Mouse (Mus musculus) frontal cortex, postnatal 36 days (tissue): Measurements from ENCODE around the gene Rab6b.
A peak's percentile ranks its signal among the peaks of the same experiment; 100 is the strongest.
"Not testable (repeated sequence)": the region's sequence is repeated elsewhere in the genome, so short reads cannot be mapped to it uniquely, and the experiment has no call there.

Experiments used
- DNase-seq, 2 experiments: peaks; one replicate each; pipeline ENCODE4 v3.0.0; 2022; ENCODE audit warnings: low spot score in 2 of 2

The Rab6b gene

DNA sequence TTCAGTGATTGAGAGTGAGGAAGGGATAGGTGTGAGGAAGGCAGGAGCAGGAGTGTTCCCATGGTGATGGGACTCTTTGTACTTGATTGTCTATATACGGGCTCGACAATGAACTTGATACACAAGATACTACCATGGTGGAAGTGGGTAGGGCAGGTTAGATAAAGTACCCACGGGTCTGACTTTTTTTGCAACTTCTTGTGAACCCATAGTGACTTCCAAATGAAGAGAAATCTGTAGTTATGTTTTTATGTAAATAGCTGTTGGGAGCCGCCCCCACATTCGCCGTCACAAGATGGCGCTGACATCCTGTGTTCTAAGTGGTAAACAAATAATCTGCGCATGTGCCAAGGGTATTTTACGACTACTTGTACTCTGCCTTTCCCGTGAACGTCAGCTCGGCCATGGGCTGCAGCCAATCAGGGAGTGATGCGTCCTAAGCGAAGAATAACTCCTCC lies 3.2 kb upstream of the Rab6b start:
- DNase-seq, result not testable (repeated sequence)

DNA sequence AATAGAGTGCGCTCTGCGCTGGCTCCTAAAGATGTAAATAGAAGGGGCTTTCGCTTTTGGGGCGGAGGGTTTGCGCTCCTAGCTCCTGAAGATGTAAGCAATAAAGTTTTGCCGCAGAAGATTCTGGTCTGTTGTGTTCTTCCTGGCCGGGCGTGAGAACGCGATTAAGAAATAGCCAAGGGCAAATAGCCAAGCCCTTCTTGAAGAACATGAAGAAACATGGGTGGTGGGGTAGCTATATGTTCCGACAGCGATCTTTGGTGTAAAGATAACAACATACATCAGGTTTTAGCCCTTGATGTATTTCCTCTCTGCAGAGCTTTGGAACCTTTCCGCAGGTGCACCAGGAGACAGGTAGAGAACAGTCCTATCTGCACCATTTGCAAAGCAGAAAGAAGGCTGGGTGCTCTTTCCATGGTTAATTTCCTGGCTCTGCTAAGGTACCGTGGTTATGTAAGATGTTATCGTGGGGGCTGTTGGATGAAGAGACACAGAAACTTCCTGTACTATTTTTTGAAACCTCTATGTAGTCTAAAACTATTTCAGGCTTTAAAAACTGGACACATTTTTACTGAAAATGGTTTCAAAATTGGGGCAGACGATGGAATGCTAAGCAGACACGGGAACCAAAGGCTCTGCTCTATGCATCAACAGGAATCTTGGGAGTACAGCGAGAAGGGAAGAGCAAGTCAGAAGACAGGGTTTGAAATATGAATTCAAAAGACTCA lies 2.5 kb upstream of the Rab6b start:
- peak in 1 of 2 experiments; percentile 47 for DNase-seq

- DNase-seq, result no peak
Measured at GRCm38 (mm10) chr9:103109911-103110310, 1.7 kb upstream of the Rab6b start.

DNA sequence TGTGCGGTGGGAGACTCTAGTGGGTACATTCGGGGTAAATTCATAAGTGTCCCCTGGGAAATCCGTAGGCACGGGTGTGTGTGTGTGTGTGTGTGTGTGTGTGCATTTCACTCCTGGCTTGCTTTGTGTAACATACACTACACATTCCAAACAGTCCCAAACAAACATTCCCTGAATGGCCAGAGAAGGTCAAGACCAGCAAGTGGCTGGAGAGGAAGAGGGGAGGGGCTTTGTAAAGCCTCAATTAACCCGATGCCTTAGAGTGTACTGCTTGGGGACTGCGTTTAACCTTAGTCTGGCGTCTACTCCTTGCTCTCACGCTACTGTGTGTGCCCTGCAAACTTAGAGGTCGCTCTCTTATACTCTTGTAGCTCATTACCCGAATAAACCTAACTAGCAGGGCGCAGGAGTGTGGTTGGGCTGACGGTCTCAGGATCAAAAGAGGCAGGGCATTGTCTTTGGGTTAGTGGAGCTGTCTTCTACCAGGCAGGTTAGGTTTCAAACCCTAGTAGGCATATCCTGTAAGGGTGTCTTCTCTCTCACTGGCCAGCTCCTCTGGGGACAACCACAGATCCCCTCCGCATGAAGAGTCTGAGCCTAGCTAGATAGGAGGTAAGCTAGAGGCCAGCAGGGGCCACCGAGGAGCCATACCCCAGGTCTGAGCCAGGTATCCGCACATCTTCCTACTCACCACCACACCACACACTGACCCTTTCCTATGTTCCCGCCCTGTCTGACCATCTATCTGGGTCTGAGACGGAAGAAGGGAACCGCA lies 673 bp upstream of the Rab6b start:
- DNase-seq, result no peak

DNA sequence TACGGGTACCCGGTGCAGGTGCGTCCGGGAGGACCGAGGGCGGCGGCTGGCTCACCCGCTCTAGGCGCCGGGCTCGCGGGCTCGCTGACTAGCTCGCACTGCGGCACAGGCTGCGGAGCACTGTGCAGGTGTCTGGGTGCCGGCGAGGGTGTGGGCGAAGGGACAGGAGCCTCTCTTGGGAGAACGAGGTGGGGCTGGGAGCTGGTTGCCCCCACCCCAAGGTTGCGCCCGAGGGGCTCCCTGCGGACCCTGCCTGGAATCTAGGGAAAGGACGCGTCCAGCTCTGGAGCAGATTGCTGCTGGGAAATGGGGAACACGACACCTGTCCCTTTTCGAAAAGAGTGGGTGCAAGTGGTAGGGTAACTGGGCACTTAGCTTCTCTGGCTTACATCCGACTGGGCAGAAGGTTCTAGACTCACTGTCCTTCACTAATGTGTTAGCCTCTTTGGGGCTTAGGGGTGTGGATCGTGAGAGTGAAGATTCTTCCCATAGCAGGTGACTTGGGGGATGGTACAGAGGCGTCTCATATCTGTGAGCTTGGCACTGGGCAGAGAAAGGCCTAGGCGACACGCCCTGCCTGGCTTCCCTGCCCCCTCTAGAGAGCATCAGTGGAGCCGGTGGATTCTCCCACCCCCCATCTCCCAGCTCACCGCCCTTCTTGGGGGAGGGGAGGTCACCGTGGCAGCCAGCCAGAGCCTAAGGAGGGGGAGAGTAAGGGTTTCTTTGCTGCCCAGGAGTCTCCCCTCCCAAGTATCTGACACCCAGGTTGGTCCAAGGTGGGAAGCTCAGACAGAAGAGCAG lies 1.1 kb downstream of the Rab6b start:
- DNase-seq, result peak; percentile 41 to 42

DNA sequence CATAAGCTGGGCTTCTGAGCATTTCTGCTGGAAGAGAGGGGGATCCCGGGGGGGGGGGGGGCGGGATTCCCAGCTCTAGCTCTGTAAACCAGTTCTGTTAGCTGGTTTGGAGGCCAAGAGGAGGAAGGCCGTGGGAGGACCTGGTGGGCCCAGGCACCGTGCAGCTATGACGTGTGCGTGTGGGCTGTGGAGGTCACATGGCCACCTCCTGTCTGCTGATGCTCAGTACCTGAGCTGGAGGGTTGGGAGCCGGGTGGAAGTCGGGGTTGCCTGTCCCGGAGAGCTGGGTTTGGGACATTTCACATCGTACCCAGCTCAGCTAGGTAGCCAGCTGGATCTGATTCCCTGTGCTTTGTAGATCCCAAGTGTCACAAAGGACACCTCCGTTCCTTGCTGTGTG lies 1.8 kb downstream of the Rab6b start:
- DNase-seq, result peak; percentile 58 to 73

GRCm38 (mm10) chr9:103114326-103114725 lies 2.7 kb downstream of the Rab6b start:
- no peak for DNase-seq

DNA sequence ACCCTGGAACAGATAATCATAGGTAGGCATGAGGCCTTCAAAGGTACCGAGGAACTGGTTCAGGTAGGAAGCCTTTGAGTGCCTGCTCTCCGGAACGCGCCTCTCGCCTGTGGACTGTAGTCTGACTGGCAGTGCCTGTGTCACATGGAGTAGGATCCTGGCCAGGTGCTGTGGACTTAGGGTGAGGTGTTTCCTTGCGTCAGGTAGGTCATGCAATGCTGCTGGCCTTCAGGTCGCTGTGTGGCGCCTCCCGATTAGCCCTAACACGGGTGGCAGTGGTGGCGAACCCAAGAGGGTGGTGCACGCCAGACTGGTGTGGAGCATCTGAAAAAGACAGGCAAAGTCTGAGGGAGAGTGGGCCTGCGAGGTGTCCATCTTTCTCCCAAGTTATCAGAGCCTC lies 3.3 kb downstream of the Rab6b start:
- no peak for DNase-seq

GRCm38 (mm10) chr9:103116941-103117340 lies 5.4 kb downstream of the Rab6b start:
- no peak for DNase-seq

- no peak for DNase-seq
Measured at GRCm38 (mm10) chr9:103117495-103117894, 5.9 kb downstream of the Rab6b start.

- DNase-seq, result no peak
Measured at GRCm38 (mm10) chr9:103117951-103118350, 6.4 kb downstream of the Rab6b start.

DNA sequence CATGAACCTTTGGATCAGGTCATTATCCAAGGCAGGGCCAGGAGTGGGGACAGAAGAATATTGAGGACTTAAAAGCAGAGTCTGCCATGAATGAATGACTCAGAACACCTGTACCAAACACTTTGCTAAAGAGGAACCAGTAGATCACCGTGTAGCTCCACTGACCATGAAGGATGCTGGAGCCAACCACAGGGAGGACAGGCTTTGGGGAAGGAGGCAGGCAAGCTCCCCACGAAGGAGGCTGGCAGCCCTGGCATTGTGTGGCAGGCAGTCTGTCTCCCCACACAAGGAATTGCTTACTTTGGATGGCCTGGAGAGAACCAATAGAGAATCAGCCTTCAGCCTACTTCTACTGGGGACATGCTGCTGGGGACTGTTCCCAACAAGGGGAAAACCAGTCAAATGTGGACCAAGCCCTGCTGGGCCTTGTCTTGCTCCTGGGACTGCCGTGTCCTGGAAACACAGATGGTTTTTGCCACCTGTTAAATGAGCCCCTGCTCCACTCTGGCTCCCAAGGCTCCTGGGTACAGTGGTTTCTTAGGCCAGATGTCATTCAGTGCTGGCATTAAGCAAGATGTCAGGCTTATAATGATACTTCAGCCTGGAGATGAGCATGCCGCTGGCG lies 7.2 kb downstream of the Rab6b start:
- no peak for DNase-seq

- no peak for DNase-seq
Measured at GRCm38 (mm10) chr9:103119781-103120180, 8.2 kb downstream of the Rab6b start.

GRCm38 (mm10) chr9:103120231-103120630 lies 8.6 kb downstream of the Rab6b start:
- no peak for DNase-seq

DNA sequence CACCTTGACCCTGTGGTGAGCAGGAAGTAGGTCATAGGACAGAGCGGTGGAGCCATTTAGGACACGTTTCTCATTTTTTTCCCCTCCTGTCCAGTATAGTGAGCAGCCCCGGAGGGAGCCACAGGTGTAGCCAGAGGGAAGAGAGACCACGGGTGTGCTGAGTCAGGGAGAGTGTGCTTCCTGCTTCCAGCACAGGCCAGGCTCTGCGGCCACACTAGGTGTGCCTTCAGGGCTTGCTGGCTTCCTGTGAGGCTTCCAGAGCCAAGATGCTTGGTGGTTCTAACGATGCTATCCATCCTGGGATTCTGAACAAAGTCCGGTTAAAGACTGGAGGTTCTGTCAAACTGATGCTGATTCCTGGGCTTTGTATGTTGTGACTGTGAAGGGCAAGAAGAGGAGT lies 10.0 kb downstream of the Rab6b start:
- no peak for DNase-seq

DNA sequence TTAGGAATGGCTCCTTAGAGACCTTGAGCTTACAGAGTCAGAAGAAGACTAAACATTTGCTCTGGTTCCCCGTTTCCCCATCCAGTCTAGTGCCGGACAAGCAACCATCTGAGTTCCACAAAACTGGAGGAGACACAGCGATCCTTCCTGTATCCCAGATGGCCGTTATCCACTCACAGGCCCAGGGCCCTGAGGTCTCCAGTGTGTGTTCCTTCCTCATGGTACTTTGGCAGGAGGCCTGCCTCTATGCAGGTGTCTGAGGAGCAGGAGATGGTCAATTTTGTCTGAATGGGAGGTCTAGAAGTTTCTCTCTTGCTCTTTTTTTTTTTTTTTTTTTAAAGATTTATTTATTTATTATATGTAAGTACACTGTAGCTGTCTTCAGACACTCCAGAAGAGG lies 13.2 kb downstream of the Rab6b start:
- no peak for DNase-seq

GRCm38 (mm10) chr9:103133493-103134124 lies 22.0 kb downstream of the Rab6b start:
- no peak for DNase-seq

DNA sequence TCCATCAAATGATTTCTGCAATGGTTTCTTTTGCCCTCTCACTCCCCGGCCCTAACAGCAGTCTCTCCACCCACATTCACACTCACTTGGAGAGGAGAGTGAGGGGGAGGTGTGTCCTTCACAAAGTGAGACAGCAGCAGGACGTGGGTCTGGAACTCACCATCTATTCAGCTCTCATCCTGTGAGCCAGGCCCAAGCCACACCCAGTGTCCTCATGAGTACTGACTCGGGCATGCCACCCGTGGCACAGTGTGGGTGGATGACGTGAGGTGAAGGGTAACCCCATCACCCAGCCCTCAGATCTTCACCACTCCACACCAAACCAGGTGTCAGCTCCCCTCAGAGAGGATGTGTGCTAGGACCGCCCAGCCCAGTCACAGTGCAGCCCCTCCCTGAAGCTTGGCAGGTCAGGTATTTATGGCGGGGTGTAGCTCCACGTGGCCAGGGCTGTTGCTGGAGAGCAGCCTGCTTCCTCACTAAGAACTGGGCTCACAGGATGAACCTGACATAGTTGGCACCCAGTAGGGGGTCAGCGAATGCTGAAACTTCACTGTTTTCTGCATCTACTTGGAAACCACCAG lies 23.0 kb downstream of the Rab6b start:
- peak; percentile 66 to 73 for DNase-seq

DNA sequence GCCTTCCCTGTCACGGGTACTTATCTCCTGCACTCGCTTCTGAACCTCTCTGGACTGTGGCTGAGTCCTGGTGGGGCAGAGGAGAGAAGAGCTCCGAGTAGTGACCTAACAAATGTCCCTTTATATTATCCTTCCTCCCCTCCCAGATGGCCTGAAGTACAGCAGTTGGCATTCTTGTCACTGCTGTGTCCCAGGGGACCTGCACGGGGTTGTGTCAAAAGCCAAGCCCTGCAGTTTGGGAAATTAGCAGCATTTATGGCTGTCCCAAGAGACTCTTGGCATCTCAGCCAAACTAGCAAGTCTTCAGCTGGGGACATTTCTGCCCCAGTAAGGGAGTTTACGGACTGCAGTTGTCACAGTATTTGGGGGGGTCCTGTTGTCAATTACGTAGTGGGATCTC lies 27.9 kb downstream of the Rab6b start:
- DNase-seq, result no peak

GRCm38 (mm10) chr9:103140384-103140783 lies 28.8 kb downstream of the Rab6b start:
- DNase-seq, result no peak

- no peak for DNase-seq
Measured at GRCm38 (mm10) chr9:103141266-103141665, 29.7 kb downstream of the Rab6b start.
